Mouse (Mus musculus): ENCODE results near the gene Fam71e2.

Fam71e2 gene

DNA sequence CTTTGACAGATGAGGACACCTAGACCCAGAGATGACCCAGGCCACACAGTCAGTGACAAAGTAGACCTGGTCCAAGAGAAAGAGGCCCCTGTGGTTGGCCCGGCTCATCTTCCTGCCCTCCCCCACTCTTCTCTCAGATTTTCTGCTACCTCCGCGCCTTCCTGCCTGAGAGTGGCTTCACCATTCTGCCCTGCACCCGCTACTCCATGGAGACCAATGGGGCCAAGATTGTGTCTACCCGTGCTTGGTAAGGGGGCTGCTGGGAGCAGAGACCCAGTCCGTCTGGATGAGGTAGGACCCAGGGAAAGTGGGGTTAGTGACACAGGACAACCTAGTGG, 28.7 kb downstream of the Fam71e2 start:
- in situ Hi-C loops (cut with MboI; ENCODE audit: low pct_unique_long_range_greater_than_20kb in 1 of 2, low sequenced_read_pairs in 2 of 2, unreplicated experiment in 1 of 2): no loop called here

DNA sequence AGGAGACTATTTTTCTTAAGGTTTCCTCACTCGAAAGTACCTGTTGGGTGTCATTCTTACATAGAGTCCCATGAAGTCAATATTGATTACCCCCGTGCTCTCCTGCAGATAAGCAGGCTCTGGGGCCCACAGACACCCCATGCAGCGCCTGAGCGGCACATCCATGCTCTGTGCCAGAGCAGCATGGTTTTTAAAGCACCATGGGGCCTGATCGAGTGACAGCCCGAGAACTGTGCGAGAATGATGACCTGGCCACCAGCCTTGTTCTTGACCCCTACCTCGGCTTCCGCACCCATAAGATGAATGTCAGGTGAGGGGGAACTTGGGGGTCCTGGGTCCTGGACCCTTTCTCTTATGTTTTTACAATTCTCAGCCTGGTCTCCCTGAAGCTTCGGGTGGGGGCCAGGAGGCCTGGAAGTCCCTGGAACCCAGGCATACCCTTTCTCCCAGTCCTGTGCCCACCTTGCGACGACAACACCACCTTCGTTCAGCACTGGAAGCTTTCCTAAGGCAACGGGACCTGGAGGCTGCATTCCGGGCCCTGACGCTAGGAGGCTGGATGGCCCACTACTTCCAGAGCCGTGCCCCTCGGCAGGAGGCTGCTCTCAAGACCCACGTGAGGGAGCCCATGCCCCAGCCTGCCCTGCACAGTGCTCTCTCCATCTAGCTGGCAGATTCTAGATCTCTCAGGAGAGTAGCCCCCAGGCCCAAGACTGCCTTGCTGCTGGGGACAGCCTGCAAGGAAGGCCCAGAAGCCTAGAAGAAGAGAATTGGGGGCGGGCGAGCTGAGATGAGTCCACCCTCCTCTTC, 29.2 kb downstream of the Fam71e2 start:
- in situ Hi-C loops (cut with MboI; ENCODE audit: low pct_unique_long_range_greater_than_20kb in 1 of 2, low sequenced_read_pairs in 2 of 2, unreplicated experiment in 1 of 2): no loop called here

DNA sequence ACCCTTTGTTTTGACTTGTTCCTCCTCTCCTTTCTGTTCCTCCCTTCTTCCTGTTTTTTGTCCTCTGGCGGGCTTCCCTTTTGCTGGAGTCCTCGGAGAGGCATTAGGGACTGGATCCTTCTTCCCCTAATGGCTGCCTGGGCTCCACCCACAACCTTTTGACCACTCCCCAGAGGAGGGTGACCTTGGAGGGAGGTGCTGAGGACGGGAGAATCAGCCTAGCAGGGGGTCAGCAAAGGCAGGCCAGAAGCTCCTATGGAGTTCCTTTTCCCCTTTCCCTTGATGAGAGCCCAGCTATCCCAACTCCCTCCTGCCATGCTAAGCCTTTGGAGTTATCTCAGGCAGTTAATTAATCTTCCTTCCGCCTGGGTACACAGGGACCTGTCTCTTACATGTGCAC, 30.0 kb downstream of the Fam71e2 start:
- in situ Hi-C loops (cut with MboI; ENCODE audit: low pct_unique_long_range_greater_than_20kb in 1 of 2, low sequenced_read_pairs in 2 of 2, unreplicated experiment in 1 of 2): no loop called here

DNA sequence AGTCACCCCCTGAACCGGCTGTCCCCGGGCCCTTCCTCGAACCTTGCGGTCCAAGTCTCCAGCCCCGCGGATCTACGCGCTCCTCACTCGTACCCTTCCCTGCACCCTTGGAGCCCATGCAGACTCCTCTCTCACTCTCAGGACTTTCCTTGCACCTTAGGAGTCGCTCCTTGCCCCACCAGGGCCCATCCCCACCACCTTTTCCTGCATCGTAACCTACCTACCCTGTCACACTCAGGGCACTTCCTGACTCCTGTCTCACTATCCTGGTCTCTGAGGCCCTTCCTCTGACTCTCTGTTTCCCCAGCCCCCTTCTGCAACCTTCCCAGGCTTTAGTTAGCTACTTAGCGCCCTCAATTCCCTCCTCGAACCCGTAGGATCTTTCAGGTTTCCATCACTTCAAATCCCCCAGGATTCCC, 30.8 kb downstream of the Fam71e2 start:
- in situ Hi-C loops (cut with MboI; ENCODE audit: low pct_unique_long_range_greater_than_20kb in 1 of 2, low sequenced_read_pairs in 2 of 2, unreplicated experiment in 1 of 2): no loop called here

DNA sequence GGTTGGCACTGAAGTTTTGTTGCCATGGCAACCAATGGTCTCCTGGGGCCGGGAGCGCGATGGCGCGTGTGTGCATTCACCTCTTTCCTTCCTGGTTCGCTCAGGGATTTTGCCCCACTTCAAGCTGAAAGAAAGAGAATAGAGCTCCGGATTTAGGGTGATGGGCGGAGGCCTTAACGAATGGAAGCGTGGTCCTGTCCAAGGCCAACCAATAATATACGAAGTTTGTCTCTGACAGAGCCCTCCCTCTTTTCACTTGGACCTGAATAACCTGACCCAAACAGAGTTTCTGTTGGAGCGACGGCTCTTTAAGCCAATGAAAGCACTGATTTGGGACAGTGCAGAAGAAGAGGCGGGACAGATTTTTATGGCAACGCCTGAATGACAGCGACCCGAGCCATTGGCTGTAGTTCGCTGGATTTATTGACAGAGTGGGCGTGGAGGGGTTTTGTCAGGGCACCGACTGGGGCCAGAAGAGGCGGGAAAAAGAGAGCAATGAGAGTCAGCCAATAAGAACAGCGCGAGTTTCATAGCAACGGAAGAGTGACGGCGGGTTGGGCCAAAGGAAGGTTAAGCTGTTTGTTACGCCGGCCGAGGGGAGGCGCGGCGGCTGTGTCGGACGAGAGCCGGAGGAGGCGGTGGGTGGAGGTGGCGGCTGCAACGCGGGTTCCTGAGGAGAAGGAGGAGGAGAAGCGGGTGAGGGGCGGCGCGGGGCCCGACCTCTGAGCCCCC, 31.4 kb downstream of the Fam71e2 start, which contains the start of gene Kmt5c:
TSS of gene Kmt5c (plus strand) at position 572 of the 732 bp plus-strand sequence.
- in situ Hi-C loops (cut with MboI; ENCODE audit: low pct_unique_long_range_greater_than_20kb in 1 of 2, low sequenced_read_pairs in 2 of 2, unreplicated experiment in 1 of 2): no loop called here

DNA sequence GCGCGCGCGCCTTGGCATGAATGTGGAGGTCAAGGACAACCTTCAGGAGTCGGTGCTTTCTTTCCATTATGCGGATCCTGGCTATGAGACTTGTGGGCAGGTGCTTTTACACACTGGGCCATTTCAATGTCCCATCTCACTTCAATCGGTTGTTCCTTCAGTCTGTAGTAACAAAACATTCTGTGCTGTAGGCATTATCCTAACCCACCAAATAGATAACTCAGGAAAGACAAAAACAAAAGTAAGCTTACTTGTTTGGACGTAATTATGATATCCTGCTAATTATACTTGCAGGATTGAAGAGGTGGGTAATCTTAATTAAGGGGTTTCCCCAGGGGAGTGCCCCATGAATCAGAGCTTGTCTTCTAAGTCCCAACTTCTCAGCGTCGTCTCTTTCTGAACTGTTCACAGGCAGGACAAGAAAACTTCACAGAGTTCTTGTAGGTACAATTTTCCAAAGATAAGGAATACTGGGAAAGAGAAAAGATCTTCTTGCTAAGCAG, 32.0 kb downstream of the Fam71e2 start:
- in situ Hi-C loops (cut with MboI; ENCODE audit: low pct_unique_long_range_greater_than_20kb in 1 of 2, low sequenced_read_pairs in 2 of 2, unreplicated experiment in 1 of 2): no loop called here

DNA sequence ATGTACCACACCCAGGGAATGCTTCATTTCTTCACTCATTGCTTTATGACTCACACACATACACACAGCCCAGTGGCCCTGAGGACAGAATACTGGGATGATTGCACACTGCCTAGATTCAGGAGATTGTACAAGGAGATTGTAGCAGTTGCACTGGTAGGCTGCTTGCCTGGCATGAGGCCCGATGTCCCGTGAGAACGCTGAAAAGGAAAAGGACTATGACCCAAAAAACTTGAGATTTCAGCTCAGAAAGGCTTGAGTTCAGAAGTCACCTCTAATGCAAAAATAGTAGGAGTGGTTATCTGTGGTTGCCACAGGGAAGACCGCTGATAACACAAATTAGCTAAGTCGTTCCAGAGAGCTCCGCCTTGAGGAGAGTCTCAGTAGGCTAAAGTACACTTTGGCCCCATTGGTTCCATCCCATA, 38.1 kb downstream of the Fam71e2 start:
- in situ Hi-C loops (cut with MboI; ENCODE audit: low pct_unique_long_range_greater_than_20kb in 1 of 2, low sequenced_read_pairs in 2 of 2, unreplicated experiment in 1 of 2): no loop called here

DNA sequence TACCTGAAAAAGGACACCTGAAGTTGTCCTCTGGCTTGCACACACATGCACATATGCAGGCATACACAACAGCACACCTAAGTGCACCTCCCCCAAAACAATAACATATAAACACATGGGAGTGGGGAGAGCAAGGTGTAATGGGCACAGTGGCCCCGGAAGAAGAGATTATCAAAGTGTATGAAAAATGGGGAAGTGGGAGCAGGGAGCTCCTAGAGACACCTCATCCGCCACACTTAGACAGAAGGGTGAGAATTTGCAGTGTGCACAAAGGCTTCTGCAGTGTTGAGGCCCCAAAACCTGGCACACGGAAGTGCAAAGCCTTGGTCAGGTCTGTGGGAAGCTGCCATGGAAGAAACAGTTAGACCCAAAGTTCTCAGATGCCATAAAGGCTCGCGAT, 40.0 kb downstream of the Fam71e2 start:
- in situ Hi-C loops (cut with MboI; ENCODE audit: low pct_unique_long_range_greater_than_20kb in 1 of 2, low sequenced_read_pairs in 2 of 2, unreplicated experiment in 1 of 2): no loop called here

DNA sequence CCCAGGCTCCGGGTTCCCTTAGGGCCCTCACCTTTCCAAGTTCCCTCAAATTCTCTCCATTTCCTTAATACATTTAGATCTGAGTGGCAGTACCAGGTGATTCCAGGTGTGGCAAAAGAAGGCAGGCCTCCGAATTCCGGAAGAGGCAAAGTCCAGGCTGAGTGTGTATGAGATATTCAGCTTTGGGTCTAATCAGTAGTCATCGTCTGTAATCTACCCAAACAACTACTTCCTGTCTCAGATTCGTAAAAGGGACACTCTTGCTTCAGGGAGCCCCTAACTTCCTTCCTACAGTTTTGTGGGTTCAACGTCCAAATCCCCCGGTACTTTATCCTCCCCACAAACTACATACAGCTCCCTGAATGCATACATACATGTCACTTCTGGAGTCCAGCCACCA, 45.9 kb downstream of the Fam71e2 start, which contains the start of gene Tmem150b:
TSS of gene Tmem150b (minus strand) at position 81 of the 400 bp plus-strand sequence.
- in situ Hi-C loops (cut with MboI; ENCODE audit: low pct_unique_long_range_greater_than_20kb in 1 of 2, low sequenced_read_pairs in 2 of 2, unreplicated experiment in 1 of 2): no loop called here

DNA sequence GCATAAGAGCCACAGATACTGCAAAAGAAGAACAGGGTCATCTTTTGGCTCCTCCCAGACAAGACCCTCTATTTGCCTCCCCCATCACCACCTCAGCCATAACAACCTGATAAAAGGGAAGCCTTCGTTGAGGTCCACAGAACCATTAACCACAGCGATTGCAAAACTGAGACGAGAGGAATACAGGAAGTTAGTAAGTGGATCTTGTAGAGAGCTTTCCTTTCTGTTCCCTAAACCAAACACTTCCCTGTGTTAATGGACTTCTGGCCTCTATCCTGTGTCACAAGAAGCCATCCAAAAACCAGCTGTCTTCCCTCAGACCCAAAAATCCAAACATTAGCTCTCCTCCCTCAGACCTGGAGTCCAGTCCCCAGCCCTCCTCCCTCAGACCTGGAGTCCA, 46.7 kb downstream of the Fam71e2 start:
- in situ Hi-C loops (cut with MboI; ENCODE audit: low pct_unique_long_range_greater_than_20kb in 1 of 2, low sequenced_read_pairs in 2 of 2, unreplicated experiment in 1 of 2): no loop called here

DNA sequence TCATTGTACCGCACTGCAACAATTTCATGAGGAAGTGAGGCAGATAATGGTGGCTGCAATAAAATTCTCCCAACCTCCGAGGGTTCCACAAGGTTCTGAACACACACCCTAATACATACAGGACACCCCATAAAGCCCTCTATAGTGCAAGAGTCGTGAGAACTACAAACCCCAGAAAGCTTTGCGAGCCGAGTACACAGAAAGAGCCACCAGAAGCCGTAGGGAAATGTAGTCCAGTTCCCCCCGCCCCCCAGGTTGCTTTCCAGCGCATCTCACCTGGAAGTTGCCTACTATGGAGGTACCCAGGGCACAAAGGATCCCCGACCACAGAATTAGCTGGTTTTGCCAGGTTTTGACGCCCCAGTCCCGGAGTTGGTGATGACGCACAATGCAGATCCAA, 47.6 kb downstream of the Fam71e2 start:
- in situ Hi-C loops (cut with MboI; ENCODE audit: low pct_unique_long_range_greater_than_20kb in 1 of 2, low sequenced_read_pairs in 2 of 2, unreplicated experiment in 1 of 2): no loop called here

DNA sequence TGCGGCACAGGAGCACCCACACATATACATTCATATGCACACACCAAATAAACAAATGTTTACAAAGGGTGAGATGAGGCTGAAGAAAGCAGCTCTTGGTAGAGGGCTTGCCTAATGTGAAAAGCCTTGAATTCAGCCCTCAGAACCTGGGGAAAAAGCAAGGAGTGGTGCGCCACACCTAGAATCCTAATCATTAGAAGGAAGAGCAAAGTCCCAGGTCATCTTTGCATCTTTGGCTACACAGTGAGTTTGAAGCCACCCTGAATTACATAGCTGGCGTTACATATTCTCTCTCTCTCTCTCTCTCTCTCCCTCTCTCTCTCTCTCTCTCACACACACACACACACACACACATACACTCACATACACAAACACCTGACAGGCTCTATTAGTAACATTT, 51.8 kb downstream of the Fam71e2 start:
- in situ Hi-C loops (cut with MboI; ENCODE audit: low pct_unique_long_range_greater_than_20kb in 1 of 2, low sequenced_read_pairs in 2 of 2, unreplicated experiment in 1 of 2): no loop called here

DNA sequence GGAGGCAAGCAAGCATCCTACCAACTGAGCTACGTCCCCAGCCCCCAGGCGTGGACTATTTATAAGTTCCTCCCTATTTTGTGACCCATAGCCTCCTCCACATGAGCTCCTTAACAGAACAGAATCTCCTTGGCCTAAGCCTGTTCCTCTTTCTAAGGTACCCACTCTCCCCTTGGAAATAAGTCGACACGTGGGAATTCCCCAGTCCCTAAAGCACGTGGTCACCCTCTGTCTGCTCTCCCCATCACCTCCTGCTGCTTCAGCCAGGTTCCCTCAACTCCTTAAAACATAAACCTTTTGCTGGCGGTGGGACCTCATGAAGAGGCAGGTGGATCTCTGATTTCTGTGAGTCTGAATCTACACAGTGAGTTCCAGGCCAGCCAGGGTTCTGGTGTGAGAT, 54.1 kb downstream of the Fam71e2 start:
- in situ Hi-C loops (cut with MboI; ENCODE audit: low pct_unique_long_range_greater_than_20kb in 1 of 2, low sequenced_read_pairs in 2 of 2, unreplicated experiment in 1 of 2): no loop called here

DNA sequence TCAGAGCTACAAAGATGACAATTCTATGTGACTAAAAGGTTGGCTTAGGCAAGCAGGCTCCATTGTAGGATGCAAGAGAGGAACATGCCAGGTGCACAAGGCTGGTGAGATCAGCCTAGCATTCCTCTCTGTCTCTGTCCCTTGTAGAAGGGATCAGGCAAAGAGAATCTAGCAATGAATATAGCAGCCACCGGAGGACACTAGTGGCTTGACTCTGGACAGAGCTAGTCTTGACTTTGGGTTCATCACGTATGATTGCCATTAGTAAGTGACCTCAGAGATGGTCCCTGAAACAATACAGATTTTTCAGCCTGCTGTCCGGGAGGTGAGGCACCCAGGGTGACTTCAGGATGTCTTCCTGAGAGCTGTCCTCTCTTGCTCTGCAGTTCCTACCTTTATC, 58.5 kb downstream of the Fam71e2 start:
- in situ Hi-C loops (cut with MboI; ENCODE audit: low pct_unique_long_range_greater_than_20kb in 1 of 2, low sequenced_read_pairs in 2 of 2, unreplicated experiment in 1 of 2): no loop called here

DNA sequence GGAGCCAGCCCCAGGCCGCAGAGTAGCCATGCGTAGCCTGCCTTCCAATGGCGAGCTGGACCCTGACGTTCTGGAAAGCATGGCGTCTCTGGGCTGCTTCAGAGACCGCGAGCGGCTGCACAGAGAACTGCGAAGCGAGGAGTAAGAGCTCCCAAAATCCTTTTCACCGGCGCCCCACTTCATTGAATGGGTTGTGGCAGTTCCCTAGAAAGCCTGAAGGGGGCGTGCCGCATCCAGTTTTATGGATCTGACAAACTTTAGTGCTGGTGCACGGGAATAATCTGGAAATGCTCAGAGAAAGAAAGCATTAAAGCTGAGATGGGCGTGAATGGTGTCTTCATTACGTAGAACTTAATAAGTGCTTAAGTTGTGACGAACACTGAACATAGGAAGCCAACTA, 66.0 kb downstream of the Fam71e2 start:
- in situ Hi-C loops (cut with MboI; ENCODE audit: low pct_unique_long_range_greater_than_20kb in 1 of 2, low sequenced_read_pairs in 2 of 2, unreplicated experiment in 1 of 2): no loop called here
